Mouse (Mus musculus) gastrocnemius, postnatal 4 days (tissue): Measurements from ENCODE around the gene Ccdc61. TPM values are rescaled to one million over a fixed set of nuclear protein-coding genes. Genes with fewer than 3 reads are reported as not detected.

ENCODE experiments used
- DNase-seq, 2 experiments: peaks; one replicate each; pipeline ENCODE4 v3.0.0; 2021 to 2022; ENCODE audit warnings: low spot score in 2 of 2, mixed read lengths in 2 of 2
- long read RNA-seq, 2 experiments: library from polyadenylated mRNA; stranded (forward); transcript quantifications; one replicate each; pipeline ENCODE4 v2.0.0; 2021
- total RNA-seq, 2 experiments: library from RNA; stranded (reverse); gene quantifications; 2 replicates each; pipeline ENCODE4 v1.2.3; 2021

Gene Ccdc61
- total RNA-seq = 10 to 100 TPM; 12.5 to 15.7 TPM
- long read RNA-seq, experiment 1, transcript Ccdc61-201 (14 exons, 2,022 nt) = major isoform, 8 of 19 reads
- long read RNA-seq, experiment 1, partial matches to known transcripts = 1 of 19 reads
- long read RNA-seq, experiment 1, other reads (novel, unspliced or antisense) = 10 of 19 reads
- long read RNA-seq, experiment 2, transcript Ccdc61-201 (14 exons, 2,022 nt) = major isoform, 15 of 24 reads
- long read RNA-seq, experiment 2, partial matches to known transcripts = 2 of 24 reads
- long read RNA-seq, experiment 2, other reads (novel, unspliced or antisense) = 7 of 24 reads

DNA sequence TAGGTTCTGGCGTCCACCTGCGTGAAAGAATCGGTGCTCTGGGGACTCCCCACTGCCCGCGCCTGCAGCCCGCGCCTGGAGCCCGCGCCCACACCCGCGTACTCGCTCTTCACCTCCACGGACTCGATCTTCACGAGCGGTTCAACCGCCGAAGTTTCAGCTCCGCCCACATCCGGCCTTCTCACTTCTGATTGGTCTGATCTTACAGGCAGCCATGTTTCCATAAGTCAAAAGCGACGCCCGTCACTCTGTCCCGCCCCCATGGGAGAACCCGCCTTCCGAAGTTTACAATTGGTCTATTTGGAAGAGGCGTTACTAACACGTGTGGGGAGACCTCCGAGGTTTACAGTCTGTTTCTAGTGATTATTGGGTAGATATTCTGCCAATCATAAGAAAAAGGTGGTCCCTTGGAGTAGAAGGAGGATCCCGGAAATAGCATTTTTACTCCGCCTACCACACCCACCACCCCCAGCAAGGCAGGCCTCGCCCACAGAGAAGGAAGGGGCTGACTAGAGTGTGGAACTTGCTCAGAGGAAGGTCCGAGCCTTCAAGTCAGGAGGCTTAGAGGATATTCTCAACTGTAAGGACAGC is at the start of gene Ccdc61:
Ccdc61 (minus strand) TSS at position 175 of the 591 bp plus-strand sequence.
- peak; percentile 89 to 95 for DNase-seq

DNA sequence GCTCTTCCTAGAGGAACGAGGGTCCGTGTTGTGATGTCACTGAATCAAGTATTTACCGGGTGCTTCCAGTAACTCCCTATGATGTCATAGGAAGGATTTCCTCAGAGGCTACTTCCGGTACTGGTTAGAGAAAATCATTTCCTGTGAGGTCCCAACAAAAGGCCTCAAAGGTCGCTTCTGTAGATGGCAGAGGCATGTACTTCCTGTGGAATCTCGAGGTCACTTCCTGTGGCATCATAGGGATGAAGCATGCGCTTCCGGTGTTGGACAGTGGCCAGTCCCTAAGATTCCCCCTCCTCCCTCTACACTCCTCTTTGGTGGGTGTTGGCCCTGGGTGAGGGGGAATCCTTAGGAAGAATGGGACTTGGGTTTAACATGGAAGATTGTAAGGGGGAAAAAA is 49.2 kb upstream of the Ccdc61 start:
- no peak for DNase-seq

DNA sequence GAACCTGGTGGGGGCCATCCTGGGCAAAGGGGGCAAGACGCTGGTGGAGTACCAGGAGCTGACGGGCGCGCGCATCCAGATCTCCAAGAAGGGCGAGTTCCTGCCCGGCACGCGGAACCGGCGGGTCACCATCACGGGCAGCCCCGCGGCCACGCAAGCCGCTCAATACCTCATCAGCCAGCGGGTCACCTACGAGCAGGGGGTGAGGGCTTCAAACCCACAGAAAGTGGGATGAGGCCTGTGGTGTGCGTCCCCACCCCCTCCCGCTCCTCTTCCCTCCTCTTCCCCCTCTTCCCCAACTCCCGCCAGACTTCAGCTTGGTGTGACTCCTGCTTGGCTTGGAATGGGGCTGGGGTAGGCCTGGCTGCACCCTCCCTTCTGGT is 48.2 kb upstream of the Ccdc61 start:
- no peak for DNase-seq

DNA sequence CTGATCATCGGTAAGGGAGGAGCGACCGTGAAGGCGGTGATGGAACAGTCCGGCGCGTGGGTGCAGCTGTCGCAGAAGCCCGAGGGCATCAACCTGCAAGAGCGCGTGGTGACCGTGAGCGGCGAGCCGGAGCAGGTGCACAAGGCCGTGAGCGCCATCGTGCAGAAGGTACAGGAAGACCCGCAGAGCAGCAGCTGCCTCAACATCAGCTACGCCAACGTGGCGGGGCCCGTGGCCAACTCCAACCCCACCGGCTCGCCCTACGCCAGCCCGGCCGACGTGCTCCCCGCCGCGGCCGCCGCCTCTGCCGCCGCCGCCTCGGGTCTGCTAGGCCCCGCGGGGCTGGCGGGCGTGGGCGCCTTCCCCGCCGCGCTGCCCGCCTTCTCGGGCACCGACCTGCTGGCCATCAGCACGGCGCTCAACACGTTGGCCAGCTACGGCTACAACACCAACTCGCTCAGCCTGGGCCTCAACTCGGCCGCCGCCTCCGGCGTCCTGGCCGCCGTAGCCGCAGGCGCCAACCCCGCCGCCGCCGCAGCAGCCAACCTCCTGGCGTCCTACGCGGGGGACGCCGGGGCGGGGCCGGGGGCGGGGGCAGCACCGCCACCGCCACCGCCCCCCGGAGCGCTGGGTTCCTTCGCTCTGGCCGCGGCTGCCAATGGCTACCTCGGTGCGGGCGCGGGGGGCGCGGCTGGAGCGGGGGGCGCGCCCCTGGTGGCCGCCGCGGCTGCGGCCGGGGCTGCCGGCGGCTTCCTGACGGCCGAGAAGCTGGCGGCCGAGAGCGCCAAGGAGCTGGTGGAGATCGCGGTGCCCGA is 47.6 kb upstream of the Ccdc61 start:
- DNase-seq = peak; percentile 36 to 53

DNA sequence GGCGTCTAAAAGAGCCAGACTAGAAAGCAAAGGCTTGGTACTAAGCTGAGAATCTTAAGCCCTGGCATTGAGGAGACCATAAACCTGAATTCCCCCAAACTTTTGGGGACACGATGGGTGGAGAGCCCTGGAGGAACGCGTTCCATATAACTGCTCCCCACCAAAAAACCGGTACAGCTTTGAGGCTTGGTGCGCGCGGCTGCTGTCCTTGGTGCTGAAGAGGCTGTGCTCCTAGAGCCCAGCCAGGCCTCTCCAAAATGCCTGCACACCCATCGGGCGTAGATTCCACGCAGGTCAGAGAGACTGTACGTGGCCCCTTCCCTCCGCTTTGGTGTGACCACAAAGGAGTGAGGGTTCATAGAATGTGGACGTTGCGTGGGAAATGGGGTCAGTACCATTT is 41.2 kb upstream of the Ccdc61 start:
- DNase-seq = peak in 1 of 2 experiments; percentile 53

DNA sequence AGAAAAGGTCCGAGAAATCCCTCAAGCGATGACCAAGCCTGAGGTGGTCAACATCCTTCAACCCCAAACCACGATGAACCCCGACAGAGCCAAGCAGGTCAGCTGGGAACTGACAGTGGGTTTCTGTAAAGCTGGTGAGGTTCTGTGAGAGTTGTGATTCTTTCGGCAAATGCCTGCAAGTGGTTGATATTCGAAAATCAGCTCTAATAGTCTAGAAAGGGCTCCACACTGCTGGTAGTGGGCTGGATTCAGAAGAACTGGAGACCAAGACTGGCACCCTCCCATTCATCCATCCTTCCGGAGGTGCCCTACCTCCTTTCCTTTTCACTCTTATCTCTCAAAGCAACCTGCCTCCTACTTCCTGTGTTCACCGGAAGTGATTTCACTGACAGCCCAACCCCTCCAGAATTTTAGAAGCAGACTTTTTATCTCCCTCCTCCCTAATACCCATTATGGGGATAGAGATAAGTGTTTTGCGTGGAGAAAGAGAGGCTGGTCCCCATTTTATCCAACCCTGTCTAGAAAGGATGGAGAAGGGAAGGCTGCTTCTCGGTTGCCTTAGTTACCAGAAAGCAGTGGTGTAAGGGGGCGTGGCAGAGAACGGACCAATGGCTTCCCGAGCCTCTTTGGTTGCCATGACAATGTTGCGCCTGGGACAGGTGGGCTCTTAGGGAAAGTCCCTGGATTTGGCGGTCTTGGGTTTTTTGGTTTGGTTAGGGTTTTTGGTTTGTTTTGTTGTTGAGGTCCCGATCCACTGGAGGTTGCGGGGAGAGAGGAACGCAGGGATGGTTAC is 40.5 kb upstream of the Ccdc61 start:
- no peak for DNase-seq

DNA sequence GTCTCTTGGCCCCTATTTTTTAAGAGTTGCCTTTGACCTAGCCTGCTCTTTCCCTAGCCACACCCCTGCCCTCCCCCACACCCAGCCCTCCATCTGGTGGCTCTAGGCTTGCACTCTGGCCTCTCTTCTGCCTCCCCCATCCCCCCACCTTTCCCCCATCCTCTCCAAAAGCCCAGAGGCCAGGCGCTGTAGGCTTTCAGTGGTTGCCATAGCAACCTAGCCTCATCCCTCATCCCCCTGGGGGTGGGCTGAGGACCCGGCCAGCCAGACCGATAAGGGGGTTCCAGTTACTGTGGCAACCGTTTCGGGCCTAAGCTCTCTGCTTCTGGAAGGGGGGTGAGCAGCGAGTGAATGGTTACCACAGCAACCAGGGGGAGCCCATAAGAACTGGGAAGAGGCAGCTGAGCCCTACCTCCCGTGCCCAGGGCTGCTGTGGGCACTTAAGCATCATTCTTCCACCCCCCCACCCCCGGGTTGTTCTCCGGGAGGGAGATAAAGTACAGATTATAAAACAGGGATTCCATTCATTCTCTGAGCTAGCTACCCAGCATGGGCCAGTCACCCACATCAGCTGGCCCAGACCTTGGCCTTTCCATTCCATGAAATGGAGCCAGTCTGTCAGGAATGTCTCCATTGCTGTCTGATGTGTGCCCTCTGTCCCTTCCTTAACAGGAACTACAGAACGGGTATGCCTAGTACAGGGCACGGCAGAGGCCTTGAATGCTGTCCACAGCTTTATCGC is 39.7 kb upstream of the Ccdc61 start:
- DNase-seq = no peak

DNA sequence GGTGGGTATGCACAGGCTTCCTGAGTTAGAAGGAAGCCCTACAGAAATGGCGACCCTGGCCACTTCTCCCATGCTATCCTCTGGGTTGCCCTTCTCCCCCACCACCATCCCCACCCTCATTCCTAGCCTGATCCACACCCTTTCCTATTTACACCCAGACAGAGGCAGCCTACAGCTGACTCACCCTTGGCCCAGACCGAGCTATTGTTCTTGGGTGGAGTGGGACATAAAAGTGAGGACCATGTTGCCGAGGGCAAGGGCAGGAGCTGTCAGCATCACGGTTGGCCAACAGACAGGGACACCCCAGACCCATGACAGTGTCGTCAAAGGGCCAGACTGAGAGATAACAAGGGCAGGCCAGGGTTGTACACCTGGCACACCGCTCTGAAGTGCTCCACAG is 37.9 kb upstream of the Ccdc61 start:
- DNase-seq = no peak

DNA sequence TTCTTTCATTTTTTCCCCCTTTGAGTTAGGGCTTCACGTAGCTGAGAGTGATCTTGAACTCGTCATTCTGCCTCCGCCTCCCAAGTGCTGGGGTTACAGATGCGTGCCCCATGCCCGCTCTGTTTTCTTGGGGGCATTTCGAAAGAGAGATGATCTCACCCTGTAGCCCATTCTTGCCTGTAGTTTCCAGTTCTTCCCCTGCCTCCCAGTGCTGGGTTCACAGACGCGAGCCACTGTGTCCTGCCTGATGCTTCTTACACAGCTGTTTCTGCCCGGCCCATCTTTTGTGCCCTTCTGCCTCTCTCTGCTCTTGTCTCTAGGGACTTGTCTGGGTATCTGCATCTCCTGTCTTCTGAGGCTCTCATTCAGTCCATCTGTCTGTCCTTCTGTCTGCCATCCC is 32.6 kb upstream of the Ccdc61 start:
- DNase-seq = no peak

DNA sequence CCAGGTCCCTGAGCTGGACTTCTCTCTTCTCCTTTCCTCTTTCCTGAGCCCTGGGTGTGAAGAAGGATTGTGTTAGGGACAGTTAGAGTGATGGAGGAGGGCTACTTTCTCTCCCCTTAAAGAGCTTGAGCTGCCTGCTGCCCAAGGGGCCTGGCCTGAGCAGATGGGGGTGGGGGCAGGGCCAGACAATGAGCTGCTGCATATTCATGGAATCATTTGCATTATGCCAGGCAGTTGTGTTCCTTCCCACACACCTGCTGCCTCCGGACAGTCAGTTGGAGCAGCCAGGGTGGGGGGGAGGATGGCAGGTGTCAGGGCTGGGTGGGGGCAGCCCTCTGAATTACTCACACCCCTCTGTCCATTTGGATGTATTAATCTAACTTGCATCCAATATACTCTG is 32.2 kb upstream of the Ccdc61 start:
- no peak for DNase-seq

DNA sequence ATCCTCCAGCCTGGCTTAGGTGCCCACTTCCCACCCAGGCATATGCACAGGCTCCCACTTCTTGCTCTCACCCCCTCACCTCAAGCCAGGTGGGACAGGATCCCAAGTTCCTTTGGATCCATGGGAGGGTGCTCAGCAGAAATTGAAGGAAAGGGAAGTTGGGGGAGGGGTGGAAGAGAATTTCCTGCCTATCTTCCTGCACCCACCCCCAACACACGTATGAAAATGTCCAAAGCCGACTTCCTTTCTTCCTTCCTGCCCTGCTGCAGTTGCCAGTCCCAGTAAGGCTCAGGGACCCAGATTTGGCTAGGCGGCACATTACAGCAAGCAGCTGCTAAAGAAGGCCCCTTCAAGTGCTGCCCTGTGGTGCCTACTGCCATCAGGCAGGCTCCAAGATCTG is 17.5 kb upstream of the Ccdc61 start:
- DNase-seq = no peak

DNA sequence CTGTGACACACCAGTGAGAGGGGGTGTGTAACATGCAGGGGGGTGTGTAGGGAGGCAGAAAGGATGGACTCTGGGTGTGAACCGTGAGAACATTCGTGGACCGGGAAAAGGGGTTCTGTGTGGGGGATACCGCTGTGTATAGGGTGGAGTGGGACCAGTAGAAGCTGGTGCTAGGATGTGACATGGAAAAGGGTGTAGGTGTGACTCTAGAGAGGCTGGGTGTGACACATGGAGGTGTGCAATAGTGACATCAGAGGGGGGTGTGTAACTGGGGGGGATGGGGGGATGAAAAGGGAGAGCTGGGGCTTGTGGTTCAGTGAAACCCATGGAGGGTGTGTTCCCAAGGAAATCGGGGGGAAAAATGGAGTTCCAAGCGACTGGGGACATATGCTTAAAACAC is 16.7 kb upstream of the Ccdc61 start:
- no peak for DNase-seq

DNA sequence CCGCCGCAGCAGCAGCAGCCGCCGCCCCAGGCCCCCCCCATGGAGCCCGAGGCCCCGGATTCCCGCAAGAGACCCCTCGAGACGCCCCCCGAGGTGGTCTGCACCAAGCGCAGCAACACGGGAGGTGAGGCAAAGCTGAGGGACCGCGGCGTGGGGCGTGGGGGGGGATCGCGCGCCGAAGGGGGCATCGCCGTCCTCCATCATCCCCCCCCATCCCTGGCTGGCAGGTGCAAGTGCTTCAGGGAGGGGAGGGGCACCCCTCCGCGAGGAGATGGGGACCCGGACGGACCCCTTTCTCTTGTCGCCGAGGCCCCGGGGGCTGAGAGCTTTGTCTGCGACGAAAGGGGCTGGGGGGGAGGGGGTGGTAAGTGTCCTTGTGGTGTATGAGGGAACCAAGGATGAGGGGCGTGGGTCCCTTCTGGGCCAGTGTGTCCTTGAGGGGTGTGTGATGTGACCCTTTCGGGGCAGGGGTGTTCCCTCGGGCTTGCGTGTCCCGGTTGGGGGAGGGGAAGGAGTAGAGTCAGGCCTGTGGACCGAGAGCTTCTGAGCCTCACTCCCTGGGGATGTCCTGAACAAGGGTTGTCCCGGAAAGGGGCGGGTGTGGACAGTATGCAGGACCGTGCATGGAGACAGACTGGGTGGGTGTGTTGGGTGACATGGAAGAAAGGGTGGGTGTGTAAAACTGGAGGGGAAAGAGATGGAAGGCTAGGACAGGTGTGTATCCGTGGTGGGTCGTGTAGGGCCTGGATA is 16.0 kb upstream of the Ccdc61 start:
- DNase-seq = no peak

DNA sequence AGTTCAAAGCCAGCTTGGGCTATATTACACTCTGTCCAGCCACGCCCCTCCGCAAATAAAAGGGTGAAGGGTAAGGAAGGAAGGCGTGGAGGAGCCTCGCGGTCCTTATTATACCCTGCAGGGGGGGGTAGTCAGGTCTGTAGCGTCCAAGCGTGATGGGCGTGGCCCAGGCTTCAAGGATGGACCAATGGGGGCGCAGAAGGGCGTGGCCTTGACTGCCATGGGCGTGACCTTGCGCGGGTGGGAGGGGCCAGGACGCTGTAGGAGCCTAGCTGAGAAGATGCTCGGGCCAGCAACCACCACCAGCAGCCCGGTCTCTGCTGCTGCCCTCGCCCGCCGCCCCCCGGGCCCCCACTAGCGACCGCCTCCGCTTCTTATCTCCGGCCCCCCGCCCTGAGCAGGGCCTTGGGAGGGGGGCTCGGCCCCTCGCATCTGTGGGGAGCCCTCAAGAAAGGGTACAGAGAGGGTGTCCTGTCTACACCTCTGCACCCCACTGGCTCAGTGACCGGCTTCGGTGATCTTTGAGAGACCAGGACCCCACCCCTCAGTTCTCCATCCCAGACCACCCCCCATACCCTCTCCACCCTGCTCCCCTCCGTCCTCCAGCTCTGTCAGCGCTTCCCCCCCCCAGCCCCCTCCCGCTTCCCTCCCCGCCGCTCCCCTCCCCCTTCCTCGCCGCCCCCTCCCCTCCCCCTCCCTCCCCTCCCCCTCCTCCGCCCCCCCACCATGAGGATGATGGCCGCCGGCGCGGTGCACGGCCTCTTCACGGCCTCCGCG is 15.1 kb upstream of the Ccdc61 start, which contains the start of gene Nova2:
Nova2 (plus strand) TSS at position 727 of the 777 bp plus-strand sequence.
- peak; percentile 38 to 59 for DNase-seq

DNA sequence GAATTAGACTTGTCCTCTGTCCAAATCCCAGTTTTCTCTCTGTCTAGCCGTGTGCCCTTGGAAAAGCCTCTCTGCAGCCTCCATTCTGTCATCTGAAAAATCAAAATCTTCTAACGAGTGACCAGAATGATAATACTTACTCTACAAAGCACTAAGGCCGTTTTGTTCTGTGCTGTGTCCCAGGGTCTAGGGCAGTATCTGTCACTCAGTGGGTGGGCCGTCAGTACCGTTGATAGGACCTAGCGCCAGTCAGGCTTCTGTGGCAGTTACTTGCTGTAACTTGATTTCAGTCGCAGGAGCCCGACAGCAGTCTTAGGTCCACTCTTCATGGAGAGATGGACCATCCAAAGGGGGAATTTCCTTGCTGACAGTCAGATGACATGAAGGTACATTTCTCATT is 14.1 kb upstream of the Ccdc61 start:
- no peak for DNase-seq

DNA sequence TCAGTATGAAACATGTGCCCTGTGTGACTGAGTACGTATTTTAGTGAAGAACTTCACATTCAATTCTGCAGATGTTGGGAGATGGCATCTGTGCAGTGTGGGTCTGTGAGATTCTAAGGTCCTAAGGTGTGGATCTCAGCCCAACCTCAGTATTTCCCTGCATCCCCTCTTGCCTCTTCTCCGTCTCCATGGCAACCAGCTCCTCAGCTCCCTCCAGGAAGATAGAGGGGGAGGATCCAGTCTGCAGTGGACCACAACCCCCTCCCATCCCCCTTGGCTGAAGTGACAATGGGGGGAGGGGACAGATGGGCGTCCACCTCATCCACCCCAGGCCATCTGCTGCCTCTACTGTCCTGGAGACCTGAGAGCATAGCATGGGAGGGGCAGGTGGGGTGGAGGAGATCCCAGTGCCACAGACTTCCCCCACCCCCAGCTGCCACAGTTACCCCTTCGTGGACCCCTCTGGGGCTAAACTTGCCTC is 13.5 kb upstream of the Ccdc61 start:
- DNase-seq = no peak

DNA sequence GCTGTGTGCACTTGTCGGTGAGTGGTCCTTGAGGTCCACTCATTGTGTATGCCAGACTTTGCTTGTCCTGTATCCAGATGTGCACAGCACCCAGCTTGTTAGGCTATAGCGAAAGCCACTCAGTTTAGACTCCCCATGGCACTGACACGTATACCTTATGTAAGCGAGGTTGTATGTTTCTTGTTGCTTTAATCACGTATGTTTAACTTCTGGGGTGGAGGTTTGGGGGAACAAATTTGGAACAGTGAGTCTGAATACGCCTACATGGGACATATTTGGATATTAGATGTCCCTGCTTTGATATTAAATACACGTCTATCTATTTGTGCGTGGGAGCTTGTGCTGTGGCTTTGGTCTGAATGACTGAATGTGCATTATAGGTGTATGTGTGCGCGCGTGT is 13.1 kb upstream of the Ccdc61 start:
- no peak for DNase-seq

DNA sequence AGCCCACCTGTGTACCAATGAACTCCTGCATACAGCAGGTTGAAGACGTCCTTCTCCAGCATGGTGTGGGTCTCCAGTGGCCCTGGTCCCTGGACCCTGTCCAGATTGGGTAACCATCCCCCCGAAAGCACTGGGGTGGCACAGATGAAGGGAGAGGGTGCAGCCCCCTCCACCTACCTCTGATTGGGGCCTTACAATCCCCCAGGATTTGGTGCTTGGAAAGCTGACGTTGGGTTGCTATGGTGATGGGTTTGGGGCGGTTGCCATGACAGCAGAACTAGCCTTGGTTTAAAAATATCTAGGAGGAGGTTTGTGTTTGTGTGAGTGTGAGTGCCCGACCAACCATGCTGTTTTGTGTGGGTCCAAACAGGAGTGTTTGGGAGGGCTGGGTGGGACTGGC is 12.6 kb upstream of the Ccdc61 start:
- DNase-seq = no peak

DNA sequence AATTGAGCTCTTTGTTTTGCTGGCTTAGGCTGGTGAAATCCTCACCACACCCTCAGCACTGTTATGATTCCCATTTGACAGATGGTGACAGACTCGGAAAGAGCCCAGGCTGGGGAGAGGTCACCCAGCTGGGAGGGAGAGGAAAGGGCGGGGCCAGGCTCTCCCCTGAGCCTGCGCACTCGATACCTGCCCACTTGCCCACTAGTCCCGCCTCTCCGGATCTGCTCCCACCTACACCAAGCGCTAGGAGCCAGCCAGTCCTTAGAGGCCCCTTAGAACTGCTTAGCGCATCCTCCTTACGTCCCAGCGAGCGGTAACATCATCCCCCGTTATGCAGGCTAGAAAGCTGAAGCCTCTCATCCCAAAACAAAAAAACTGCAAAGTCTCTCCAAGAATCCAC is 10.9 kb upstream of the Ccdc61 start:
- DNase-seq = no peak
